Mouse (Mus musculus) kidney, postnatal 25 days (tissue): ENCODE measurements at regions not wholly inside any gene's neighbourhood (a gene's known extent, or its start where the extent isn't known, plus 50 kb on each side); places are given as distances from the start of the nearest gene placed in this dataset.

ENCODE experiments used
- DNase-seq, 2 experiments: peaks; one replicate each; pipeline ENCODE4 v3.0.0; 2021; ENCODE audit warnings: mixed read lengths in 2 of 2

- no peak for DNase-seq
These were observed 58.3 kb upstream of the N6amt1 start for GRCm38 (mm10) chr16:87295727-87296126.

GRCm38 (mm10) chr16:87292826-87293225, 61.2 kb upstream of the N6amt1 start:
- DNase-seq, result no peak

- DNase-seq, result no peak
These were observed 62.3 kb upstream of the N6amt1 start for GRCm38 (mm10) chr16:87291716-87292115.

- peak; percentile 43 to 80 for DNase-seq
These were observed 68.3 kb upstream of the N6amt1 start for GRCm38 (mm10) chr16:87285639-87286038.

- DNase-seq, result peak in 1 of 2 experiments; percentile 26
These were observed 69.0 kb upstream of the N6amt1 start for GRCm38 (mm10) chr16:87284835-87285510.

GRCm38 (mm10) chr16:87278518-87278917, 75.5 kb upstream of the N6amt1 start:
- no peak for DNase-seq

- no peak for DNase-seq
These were observed 81.6 kb upstream of the N6amt1 start for GRCm38 (mm10) chr16:87272363-87272762.

GRCm38 (mm10) chr16:87267954-87268804, 85.8 kb upstream of the N6amt1 start:
- DNase-seq, result no peak

- DNase-seq, result no peak
These were observed 86.5 kb upstream of the N6amt1 start for GRCm38 (mm10) chr16:87267517-87267916.

GRCm38 (mm10) chr16:87263571-87263970, 90.4 kb upstream of the N6amt1 start:
- DNase-seq, result peak; percentile 59 to 70

GRCm38 (mm10) chr16:87263041-87263440, 90.9 kb upstream of the N6amt1 start:
- DNase-seq, result no peak

- no peak for DNase-seq
These were observed 91.5 kb upstream of the N6amt1 start for GRCm38 (mm10) chr16:87262497-87262896.

- peak; percentile 66 to 77 for DNase-seq
These were observed 92.5 kb upstream of the N6amt1 start for GRCm38 (mm10) chr16:87261527-87261926.

GRCm38 (mm10) chr16:87254736-87255135, 99.2 kb upstream of the N6amt1 start:
- no peak for DNase-seq

GRCm38 (mm10) chr16:87250531-87250930, 103.5 kb upstream of the N6amt1 start:
- peak; percentile 9 to 43 for DNase-seq

- DNase-seq, result peak in 1 of 2 experiments; percentile 51
These were observed 104.1 kb upstream of the N6amt1 start for GRCm38 (mm10) chr16:87249903-87250302.

- DNase-seq, result peak; percentile 60 to 61
These were observed 105.4 kb upstream of the N6amt1 start for GRCm38 (mm10) chr16:87248501-87249030.

- peak; percentile 75 to 79 for DNase-seq
These were observed 107.8 kb upstream of the N6amt1 start for GRCm38 (mm10) chr16:87245933-87246791.

- no peak for DNase-seq
These were observed 108.5 kb upstream of the N6amt1 start for GRCm38 (mm10) chr16:87245441-87245840.

GRCm38 (mm10) chr16:87242027-87242426, 112.0 kb upstream of the N6amt1 start:
- no peak for DNase-seq

- DNase-seq, result no peak
These were observed 114.9 kb upstream of the N6amt1 start for GRCm38 (mm10) chr16:87239105-87239504.

- no peak for DNase-seq
These were observed 119.8 kb upstream of the N6amt1 start for GRCm38 (mm10) chr16:87234199-87234598.

- no peak for DNase-seq
These were observed 128.4 kb upstream of the N6amt1 start for GRCm38 (mm10) chr16:87225595-87225994.
